Mouse (Mus musculus) liver, adult 2 months (tissue): ENCODE measurements around the gene Sirt6. TPM values are rescaled to one million over a fixed set of nuclear protein-coding genes. Genes with fewer than 3 reads are reported as not detected.

Experiments
- DNase-seq: peaks from one replicate; pipeline ENCODE4 v3.0.0-alpha.2; 2011; ENCODE audit warnings: low read depth, low spot score; ENCODE audit errors: extremely low read depth
- H3K27ac ChIP-seq: fragments of 200-500 bp; replicated peaks from 2 replicates; pipeline ENCODE4 v1.5.1; 2012; ENCODE audit warnings: low read depth, mild to moderate bottlenecking, control low read depth, inconsistent platforms, low read length; ENCODE audit not compliant: insufficient read depth
- H3K27me3 ChIP-seq: fragments of 200-500 bp; 2 replicates; pipeline ENCODE4 v1.6.1; 2012; ENCODE audit warnings: mild to moderate bottlenecking, moderate library complexity, low read length, inconsistent platforms; ENCODE audit not compliant: control insufficient read depth, insufficient read depth
- H3K36me3 ChIP-seq: fragments of 200-500 bp; 2 replicates; pipeline ENCODE4 v1.6.1; 2012; ENCODE audit warnings: low read length, inconsistent platforms; ENCODE audit not compliant: control insufficient read depth, insufficient read depth
- H3K4me1 ChIP-seq: fragments of 200-500 bp; 2 replicates; pipeline ENCODE4 v1.6.1; 2011; ENCODE audit warnings: low read length; ENCODE audit not compliant: control insufficient read depth, insufficient read depth
- H3K4me3 ChIP-seq: fragments of 200-500 bp; 2 replicates; pipeline ENCODE4 v1.5.1; 2011; ENCODE audit warnings: low read depth, mild to moderate bottlenecking, control low read depth, low read length, moderate library complexity; ENCODE audit not compliant: insufficient read depth
- H3K79me2 ChIP-seq: fragments of 200-500 bp; 2 replicates; pipeline ENCODE4 v1.6.1; 2012; ENCODE audit warnings: inconsistent platforms, mild to moderate bottlenecking, low read length, moderate library complexity; ENCODE audit not compliant: control insufficient read depth, insufficient read depth
- H3K9ac ChIP-seq: fragments of 200-500 bp; 2 replicates; pipeline ENCODE4 v1.6.1; 2012; ENCODE audit warnings: low read depth, mild to moderate bottlenecking, control low read depth, inconsistent platforms, low read length
- CTCF ChIP-seq: fragments of 200-500 bp; IDR thresholded peaks from 2 replicates; pipeline ENCODE4 v1.5.1; 2011; ENCODE audit warnings: low read depth, low read length, control low read depth
- POLR2A ChIP-seq: fragments of 200-500 bp; IDR thresholded peaks from 2 replicates; pipeline ENCODE4 v1.6.1; 2011; ENCODE audit warnings: low read length, control low read depth; ENCODE audit not compliant: insufficient read depth; ENCODE audit errors: extremely low read depth
- WGBS: fragments of 180-500 bp; shearing (Covaris S2); methylation state at CpG from one replicate; pipeline ENCODE4 v1.1.7; 2018; 5-methylcytosine and 5-hydroxymethylcytosine counted together
- polyA plus RNA-seq: library from polyadenylated mRNA; depleted of rRNA; stranded (reverse); fragments of >200 nt; gene quantifications from 2 replicates; pipeline ENCODE4 v1.2.3, GENCODE M21; 2012
- total RNA-seq: library from RNA; depleted of rRNA; stranded (reverse); fragments of >200 nt; gene quantifications from 2 replicates; pipeline ENCODE4 v1.2.3, GENCODE M21; 2014

The Sirt6 gene
- total and polyA plus RNA-seq, 2 experiments = 1.5 to 9.2 TPM

GRCm38 (mm10) chr10:81600096-81600495 is 27.5 kb downstream of the Sirt6 start:
- Histone ChIP-seq H3K79me2 (no peaks in the 10 kb centered on the region), H3K27me3 (no peaks in the 10 kb centered on the region)

GRCm38 (mm10) chr10:81599630-81600029 is 28.0 kb downstream of the Sirt6 start:
- WGBS = 79% methylated on average over 5 of the region's 5 CpGs
- peaks cover 7% of the 10 kb centered on the region for H3K4me1 ChIP-seq

More at GRCm38 (mm10) chr10:81600096-81600495, 27.5 kb downstream of the Sirt6 start:
- Histone ChIP-seq H3K4me1 (peaks cover 10% of the 10 kb centered on the region), H3K4me3 (no peak overlapping the region), H3K36me3 (no peaks in the 10 kb centered on the region), H3K27ac (no peak overlapping the region), H3K9ac (no peak overlapping the region)
- no peak for DNase-seq
- TF ChIP-seq CTCF (no peak), POLR2A (no peak)
- 81% methylated on average over 10 of the region's 10 CpGs for WGBS

GRCm38 (mm10) chr10:81598871-81599270 is 28.7 kb downstream of the Sirt6 start:
- Histone ChIP-seq H3K36me3 (no peaks in the 10 kb centered on the region), H3K79me2 (no peaks in the 10 kb centered on the region), H3K4me3 (no peak overlapping the region), H3K9ac (no peak overlapping the region), H3K4me1 (peaks cover 6% of the 10 kb centered on the region; the same call in 1 of the 2 replicates), H3K27ac (no peak overlapping the region), H3K27me3 (no peaks in the 10 kb centered on the region)
- no peak for DNase-seq
- WGBS = 25% methylated on average over 6 of the region's 6 CpGs
- TF ChIP-seq CTCF (no peak), POLR2A (no peak)

More at GRCm38 (mm10) chr10:81599630-81600029, 28.0 kb downstream of the Sirt6 start:
- H3K79me2 ChIP-seq = no peaks in the 10 kb centered on the region
- H3K27ac ChIP-seq = no peak overlapping the region
- no peak for TF ChIP-seq CTCF
- no peak for TF ChIP-seq POLR2A
- no peaks in the 10 kb centered on the region for H3K27me3 ChIP-seq
- H3K36me3 ChIP-seq = no peaks in the 10 kb centered on the region
- H3K9ac ChIP-seq = no peak overlapping the region
- H3K4me3 ChIP-seq = no peak overlapping the region
- DNase-seq = no peak

- no peak for TF ChIP-seq POLR2A
- no peak for TF ChIP-seq CTCF
- DNase-seq = no peak
- Histone ChIP-seq H3K27me3 (no peaks in the 10 kb centered on the region), H3K9ac (no peak overlapping the region), H3K4me3 (no peak overlapping the region), H3K4me1 (peaks cover 6% of the 10 kb centered on the region; the same call in 1 of the 2 replicates), H3K79me2 (no peaks in the 10 kb centered on the region), H3K36me3 (no peaks in the 10 kb centered on the region), H3K27ac (no peak overlapping the region)
- WGBS = 56% methylated on average over 3 of the region's 3 CpGs
Measured at GRCm38 (mm10) chr10:81598342-81598741, 29.3 kb downstream of the Sirt6 start.

GRCm38 (mm10) chr10:81597137-81597950 is 30.3 kb downstream of the Sirt6 start:
- Histone ChIP-seq H3K4me3 (peak overlapping the region; percentile 36; the same call in 1 of the 2 replicates), H3K27ac (no peak overlapping the region), H3K27me3 (no peaks in the 10 kb centered on the region), H3K9ac (peak overlapping the region; percentile 48), H3K36me3 (no peaks in the 10 kb centered on the region), H3K4me1 (peaks cover 4% of the 10 kb centered on the region; the same call in 1 of the 2 replicates), H3K79me2 (no peaks in the 10 kb centered on the region)
- TF ChIP-seq CTCF (no peak), POLR2A (no peak)
- no peak for DNase-seq
- 17% methylated on average over 12 of the region's 12 CpGs for WGBS

GRCm38 (mm10) chr10:81596611-81597010 is 31.0 kb downstream of the Sirt6 start:
- Histone ChIP-seq H3K36me3 (no peaks in the 10 kb centered on the region), H3K4me3 (no peak overlapping the region), H3K27me3 (no peaks in the 10 kb centered on the region), H3K9ac (no peak overlapping the region), H3K4me1 (peaks cover 2% of the 10 kb centered on the region; the same call in 1 of the 2 replicates), H3K27ac (no peak overlapping the region), H3K79me2 (no peaks in the 10 kb centered on the region)
- no peak for DNase-seq
- WGBS = 16% methylated on average over 10 of the region's 10 CpGs
- TF ChIP-seq CTCF = no peak
- no peak for TF ChIP-seq POLR2A
